Mouse (Mus musculus): ENCODE data around the gene Gm17542.

DNA sequence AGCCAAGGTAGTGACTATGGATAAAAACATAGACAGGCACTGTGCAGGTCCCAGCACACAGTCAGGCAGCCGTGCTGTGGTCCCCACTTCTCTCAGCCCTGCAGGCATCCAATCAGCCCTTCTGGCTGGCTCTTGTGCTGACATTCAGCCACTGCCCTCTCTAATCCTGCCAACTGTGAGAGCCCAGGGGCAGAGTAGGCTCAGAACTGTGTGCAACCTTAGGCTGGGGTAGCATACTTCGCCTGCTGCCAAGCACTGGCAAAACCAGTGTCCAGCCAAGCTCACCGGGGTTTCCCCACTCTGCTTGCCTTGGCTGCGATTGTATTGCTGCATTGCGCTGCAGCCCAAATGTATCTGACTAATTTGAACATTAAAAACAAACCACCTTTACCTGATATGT lies 54.1 kb downstream of the Gm17542 start:
- TF ChIP-seq CTCF (IDR thresholded peaks at IDR 0.05; ENCODE audit: extremely low read depth, insufficient read depth, low read length) (no peak), POLR2A (IDR thresholded peaks at IDR 0.05; ENCODE audit: extremely low read depth, insufficient read depth, low read length) (no peak)
